Mouse (Mus musculus) CD4-positive naive resting alpha-beta T cell, adult 76 days (primary cell): Measurements from ENCODE around the gene Abhd17a. TPM values are rescaled to one million over a fixed set of nuclear protein-coding genes. Genes with fewer than 3 reads are reported as not detected.

Source experiments
- total RNA-seq: library from RNA; stranded (reverse); gene quantifications from one replicate; pipeline ENCODE4 v1.2.4, GENCODE M21; 2023

Abhd17a gene
- 37.5 TPM for total RNA-seq

GRCm38 (mm10) chr10:80589879-80590854 lies at the start of gene Abhd17a:
Abhd17a (minus strand) TSS chr10:80590341.

DNA sequence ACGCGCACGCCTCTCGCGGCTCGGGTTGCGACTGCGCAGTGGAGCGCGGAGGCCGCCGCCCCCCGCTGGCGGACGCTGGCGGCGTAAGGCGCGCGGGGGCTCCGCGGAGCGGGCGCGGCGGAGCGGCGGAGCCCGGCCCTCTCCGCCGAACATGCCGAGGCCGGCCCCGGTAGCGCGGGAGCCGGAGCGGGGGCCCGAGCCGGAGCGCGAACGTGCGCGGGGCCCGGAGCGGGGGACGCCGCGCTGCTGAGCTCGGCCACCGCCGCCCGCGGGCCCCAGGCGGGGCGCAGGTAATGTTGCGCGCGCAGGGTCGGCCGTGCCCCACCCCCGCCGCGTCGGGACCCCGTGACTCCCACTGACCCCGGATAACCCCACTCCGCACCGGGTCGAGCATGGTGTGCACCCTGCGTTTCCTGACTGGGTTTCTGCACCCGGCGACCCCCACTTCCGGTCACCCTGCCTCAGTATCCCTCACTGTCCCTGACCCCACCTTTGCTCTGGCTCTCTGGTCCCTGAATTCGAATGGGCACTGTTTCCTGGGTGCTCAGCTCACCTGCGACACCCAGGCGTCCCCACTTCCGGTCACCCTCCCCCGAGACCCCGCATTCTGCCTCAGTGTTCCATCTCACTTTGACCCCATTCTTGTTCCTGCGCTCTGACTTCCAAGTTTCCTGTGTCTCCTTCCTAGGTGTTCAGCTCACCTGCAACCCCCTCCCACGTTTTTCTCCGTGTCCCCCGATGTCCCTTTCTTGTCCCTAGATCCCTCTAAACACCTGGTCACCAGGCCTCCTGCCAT lies 32.7 kb upstream of the Abhd17a start, which contains the start of gene Csnk1g2:
Gene Csnk1g2 (plus strand): TSS at position 178 of the 796 bp plus-strand sequence.

DNA sequence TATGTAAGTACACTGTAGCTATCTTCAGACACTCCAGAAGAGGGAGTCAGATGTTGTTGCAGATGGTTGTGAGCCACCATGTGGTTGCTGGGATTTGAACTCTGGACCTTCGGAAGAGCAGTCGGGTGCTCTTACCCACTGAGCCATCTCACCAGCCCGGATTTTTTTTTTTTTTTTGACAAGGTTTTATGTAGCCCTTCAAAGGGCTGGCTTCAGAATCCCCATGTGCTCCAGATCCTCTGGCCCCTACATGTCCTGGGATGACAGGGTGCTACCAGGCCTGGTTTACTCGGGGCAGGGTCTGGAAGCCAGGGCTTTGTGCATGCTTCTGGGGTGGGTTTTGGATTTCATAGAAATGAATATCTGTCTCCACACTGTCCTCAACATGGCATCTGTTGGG lies 15.6 kb upstream of the Abhd17a start, which contains the start of gene Gm49322:
Gene Gm49322 (plus strand): TSS at position 301 of the 400 bp plus-strand sequence.

DNA sequence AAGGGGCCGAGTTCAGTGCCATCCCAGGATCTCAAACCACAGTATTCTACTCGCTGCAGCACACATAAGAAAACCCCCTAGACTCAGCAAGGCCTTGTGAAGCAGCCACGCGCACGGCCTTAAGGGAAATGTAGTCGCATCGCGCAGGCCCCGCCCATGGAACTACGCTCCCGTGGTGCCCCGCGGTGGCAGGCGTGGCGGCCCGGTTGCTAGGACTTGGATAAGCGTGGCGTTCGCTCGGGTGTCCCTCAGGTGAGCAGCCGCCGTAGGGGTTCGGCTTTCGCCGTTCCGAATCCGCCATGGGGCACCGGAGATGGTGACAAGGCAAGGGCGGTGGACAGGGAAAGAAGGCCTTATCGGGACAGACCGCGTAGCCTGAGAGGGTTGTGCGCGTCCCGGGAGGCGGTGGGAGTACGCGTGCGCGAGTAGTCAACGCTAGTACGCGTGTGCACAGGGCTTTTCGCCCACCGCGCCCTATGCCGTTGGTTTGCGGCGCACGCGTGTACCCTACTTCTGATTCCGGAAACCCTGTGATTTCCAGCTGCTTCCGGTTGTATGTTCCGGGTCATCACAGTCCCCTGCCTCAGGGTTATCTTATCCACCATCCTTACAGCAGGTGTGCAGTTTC lies 12.7 kb upstream of the Abhd17a start, which contains the start of the genes Scamp4 and Adat3:
Gene Scamp4 (plus strand): TSS at position 175 of the 628 bp plus-strand sequence.
Gene Adat3 (plus strand): TSS at position 183 of the 628 bp plus-strand sequence.

DNA sequence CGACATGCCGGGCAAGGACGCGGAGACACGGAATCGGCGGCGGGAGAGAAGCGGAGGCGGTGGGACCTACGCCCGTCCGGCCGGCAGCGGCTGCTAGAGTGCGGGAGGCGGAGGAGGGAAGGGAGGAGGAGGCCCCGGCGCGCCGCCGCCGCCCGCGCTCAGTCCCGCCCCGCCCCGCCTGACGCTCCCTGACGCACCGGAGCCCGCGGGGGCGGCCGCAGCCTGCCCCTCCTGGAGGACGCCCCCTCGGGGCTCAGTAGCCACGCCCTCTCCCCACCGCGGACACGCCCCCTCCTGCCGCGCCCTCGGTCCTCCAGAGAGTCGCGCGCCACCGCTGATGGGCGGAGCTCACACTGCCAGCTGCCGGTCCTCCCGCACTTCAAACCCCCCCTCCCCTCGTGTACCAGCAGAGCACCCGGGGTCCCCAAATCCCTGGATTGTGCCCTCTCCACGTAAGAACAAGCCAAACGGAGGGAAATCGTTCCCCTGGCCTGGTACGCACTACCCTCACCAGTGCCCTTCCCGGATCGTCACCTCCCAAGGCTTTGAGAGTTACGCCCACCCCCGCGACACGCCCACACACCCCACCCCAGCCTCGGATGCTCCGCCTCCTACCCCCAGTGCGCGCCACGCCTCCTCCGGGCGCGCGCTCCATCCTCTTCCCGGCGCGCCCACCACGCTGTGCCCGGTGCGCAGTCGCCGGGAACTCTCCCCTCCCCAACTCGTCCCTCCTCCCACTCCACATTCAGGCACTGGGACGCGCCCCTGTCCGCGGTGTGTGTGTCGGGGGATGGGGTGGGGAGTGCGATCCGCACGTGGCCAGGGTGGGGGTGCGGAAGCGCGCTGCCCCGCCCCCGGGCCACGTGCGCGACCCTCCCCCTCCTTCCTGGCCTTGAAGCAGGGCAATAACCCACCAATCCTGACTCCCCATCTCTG lies 12.7 kb downstream of the Abhd17a start, which contains the start of gene Klf16:
Gene Klf16 (minus strand): TSS at position 127 of the 936 bp plus-strand sequence.

GRCm38 (mm10) chr10:80561116-80561944 lies 28.8 kb downstream of the Abhd17a start, which contains the start of gene Rexo1:
Rexo1 (minus strand) TSS chr10:80561560.

GRCm38 (mm10) chr10:80538710-80539394 lies 51.3 kb downstream of the Abhd17a start, which contains the start of gene Atp8b3:
Atp8b3 (minus strand) TSS chr10:80539124.

Other genes starting within 250 kb of the Abhd17a start
- gene Adamtsl5, start 241.9 kb downstream of the Abhd17a start, total RNA-seq, result not detected
- not detected for gene Plk5, start 233.9 kb downstream of the Abhd17a start, total RNA-seq
- 9.0 TPM for gene Mex3d, start 202.7 kb downstream of the Abhd17a start, total RNA-seq
- 81.1 TPM for gene Mbd3, start 190.8 kb downstream of the Abhd17a start, total RNA-seq
- gene Uqcr11, start 183.5 kb downstream of the Abhd17a start, total RNA-seq, result 47.1 TPM
- 82.4 TPM for gene Tcf3, start 156.7 kb downstream of the Abhd17a start, total RNA-seq
- gene Onecut3, start 95.5 kb downstream of the Abhd17a start, total RNA-seq, result not detected
- not detected for gene Atp8b3, start 51.2 kb downstream of the Abhd17a start, total RNA-seq
- gene Rexo1, start 28.8 kb downstream of the Abhd17a start, total RNA-seq, result 141 TPM
- gene Klf16, start 13.0 kb downstream of the Abhd17a start, total RNA-seq, result 28.5 TPM
- 44.2 TPM for gene Scamp4, start 12.5 kb upstream of the Abhd17a start, total RNA-seq
- 3.3 TPM for gene Adat3, start 12.5 kb upstream of the Abhd17a start, total RNA-seq
- 7.4 TPM for gene Gm49322, start 15.7 kb upstream of the Abhd17a start, total RNA-seq
- 224 TPM for gene Csnk1g2, start 32.5 kb upstream of the Abhd17a start, total RNA-seq
- 24.7 TPM for gene Btbd2, start 66.7 kb upstream of the Abhd17a start, total RNA-seq
- gene Mknk2, start 87.8 kb upstream of the Abhd17a start, total RNA-seq, result 302 TPM
- 110 TPM for gene Mob3a, start 111.6 kb upstream of the Abhd17a start, total RNA-seq
- gene Izumo4, start 111.8 kb upstream of the Abhd17a start, total RNA-seq, result 51.3 TPM
- gene Ap3d1, start 151.9 kb upstream of the Abhd17a start, total RNA-seq, result 107 TPM
- gene Dot1l, start 164.9 kb upstream of the Abhd17a start, total RNA-seq, result 86.9 TPM
- gene Sf3a2, start 207.9 kb upstream of the Abhd17a start, total RNA-seq, result 74.8 TPM
- 90.5 TPM for gene Plekhj1, start 208.3 kb upstream of the Abhd17a start, total RNA-seq
- 0.79 TPM for gene Amh, start 214.9 kb upstream of the Abhd17a start, total RNA-seq
- gene Jsrp1, start 223.2 kb upstream of the Abhd17a start, total RNA-seq, result not detected
- 576 TPM for gene Oaz1, start 236.3 kb upstream of the Abhd17a start, total RNA-seq